Mouse (Mus musculus): ENCODE measurements around the gene Henmt1. TPM values are rescaled to one million over a fixed set of nuclear protein-coding genes. Genes with fewer than 3 reads are reported as not detected.

Gene Henmt1
- polyA plus RNA-seq, 1 experiment: 1.5 TPM

GRCm38 (mm10) chr3:108973980-108974660 is 34.4 kb downstream of the Henmt1 start:
- no peak overlapping the region for H3K4me3 ChIP-seq (ENCODE audit: control insufficient read depth, insufficient read depth, low read length)
- 95% methylated on average over 13 of the region's 13 CpGs for WGBS
- peaks cover 7% of the 10 kb centered on the region; the same call in 1 of the 2 replicates for H3K36me3 ChIP-seq (ENCODE audit: control insufficient read depth, insufficient read depth, low read length)
- H3K27me3 ChIP-seq (ENCODE audit: control insufficient read depth, insufficient read depth, low read length): no peaks in the 10 kb centered on the region
- H3K27ac ChIP-seq (ENCODE audit: control insufficient read depth, insufficient read depth, low read length): no peak overlapping the region
- DNase-seq: no peak
- TF ChIP-seq POLR2A (IDR thresholded peaks at IDR 0.05; ENCODE audit: control insufficient read depth, extremely low read depth, insufficient read depth, low read length, poor library complexity) (no peak), CTCF (IDR thresholded peaks at IDR 0.05; ENCODE audit: borderline replicate concordance, control insufficient read depth, extremely low read depth, insufficient read depth, low read length, poor library complexity) (no peak)
- H3K4me1 ChIP-seq (replicated peaks; ENCODE audit: control insufficient read depth, insufficient read depth, low read length): no peaks in the 10 kb centered on the region

DNA sequence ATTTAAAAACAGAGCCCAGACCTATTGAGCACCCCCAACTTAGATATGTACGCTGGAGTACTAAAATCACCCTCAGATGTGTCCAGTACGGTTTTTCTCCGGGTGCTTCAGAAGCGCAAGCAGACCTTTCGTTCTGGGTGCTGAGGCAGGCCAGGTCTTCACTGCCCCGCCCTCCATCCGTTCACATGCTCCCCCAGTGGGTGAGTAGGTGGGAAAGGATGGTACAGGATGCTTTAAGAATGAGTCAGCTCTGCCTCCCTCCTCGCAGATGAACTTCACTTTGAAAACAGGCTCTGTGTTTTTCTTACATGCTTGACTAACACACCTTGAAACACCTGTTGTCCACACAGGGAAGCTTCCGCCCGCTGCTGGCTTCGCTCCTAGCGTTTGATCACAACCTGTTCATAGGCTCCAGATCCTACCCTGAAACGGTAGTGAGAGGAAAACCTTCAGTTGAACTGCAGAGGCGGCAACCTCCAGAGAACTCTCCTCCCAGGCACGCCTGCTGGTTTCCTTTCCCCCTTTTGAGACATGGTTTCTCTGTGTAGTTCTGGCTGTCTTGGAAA is 35.3 kb downstream of the Henmt1 start:
- no peak for TF ChIP-seq CTCF (IDR thresholded peaks at IDR 0.05; ENCODE audit: borderline replicate concordance, control insufficient read depth, extremely low read depth, insufficient read depth, low read length, poor library complexity)
- no peak overlapping the region for H3K4me3 ChIP-seq (ENCODE audit: control insufficient read depth, insufficient read depth, low read length)
- no peak for DNase-seq
- H3K36me3 ChIP-seq (ENCODE audit: control insufficient read depth, insufficient read depth, low read length): peaks cover 7% of the 10 kb centered on the region; the same call in 1 of the 2 replicates
- H3K4me1 ChIP-seq (replicated peaks; ENCODE audit: control insufficient read depth, insufficient read depth, low read length): no peaks in the 10 kb centered on the region
- WGBS: 95% methylated on average over 15 of the region's 15 CpGs
- H3K27me3 ChIP-seq (ENCODE audit: control insufficient read depth, insufficient read depth, low read length): no peaks in the 10 kb centered on the region
- H3K27ac ChIP-seq (ENCODE audit: control insufficient read depth, insufficient read depth, low read length): no peak overlapping the region

GRCm38 (mm10) chr3:108977340-108978030 is 37.8 kb downstream of the Henmt1 start:
- Histone ChIP-seq H3K36me3 (ENCODE audit: control insufficient read depth, insufficient read depth, low read length) (0 out of 2 replicates have a peak, but pooled peaks cover 7% of the 10 kb centered on the region), H3K4me3 (ENCODE audit: control insufficient read depth, insufficient read depth, low read length) (no peak overlapping the region), H3K27ac (ENCODE audit: control insufficient read depth, insufficient read depth, low read length) (no peak overlapping the region), H3K4me1 (replicated peaks; ENCODE audit: control insufficient read depth, insufficient read depth, low read length) (peaks cover 6% of the 10 kb centered on the region), H3K27me3 (ENCODE audit: control insufficient read depth, insufficient read depth, low read length) (no peaks in the 10 kb centered on the region)
- DNase-seq: peak; percentile 30
- WGBS: 96% methylated on average over 13 of the region's 13 CpGs
- TF ChIP-seq POLR2A (IDR thresholded peaks at IDR 0.05; ENCODE audit: control insufficient read depth, extremely low read depth, insufficient read depth, low read length, poor library complexity) (no peak), CTCF (IDR thresholded peaks at IDR 0.05; ENCODE audit: borderline replicate concordance, control insufficient read depth, extremely low read depth, insufficient read depth, low read length, poor library complexity) (no peak)

DNA sequence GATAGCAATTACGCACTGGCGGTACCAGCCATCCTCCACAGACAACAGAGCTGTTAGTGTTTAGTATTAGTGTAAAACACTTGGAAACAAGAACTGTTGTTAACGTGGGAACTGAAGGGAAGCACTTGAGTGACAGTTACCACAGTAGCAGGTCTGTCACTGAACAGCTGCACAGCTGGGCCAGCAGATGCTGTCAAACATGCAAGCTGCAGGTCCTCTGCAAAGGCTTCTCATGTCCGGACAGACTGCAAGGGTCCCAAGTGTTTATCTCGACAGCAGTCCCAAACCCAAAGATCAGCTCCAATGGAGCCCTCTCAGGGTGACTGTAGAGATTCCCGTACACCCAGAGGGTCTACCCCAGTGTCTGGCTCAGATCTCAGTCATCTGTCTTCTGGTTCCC is 42.3 kb downstream of the Henmt1 start:
- Histone ChIP-seq H3K36me3 (ENCODE audit: control insufficient read depth, insufficient read depth, low read length) (0 out of 2 replicates have a peak, but pooled peaks cover 3% of the 10 kb centered on the region), H3K4me3 (ENCODE audit: control insufficient read depth, insufficient read depth, low read length) (no peak overlapping the region), H3K4me1 (replicated peaks; ENCODE audit: control insufficient read depth, insufficient read depth, low read length) (peaks cover 13% of the 10 kb centered on the region), H3K27ac (ENCODE audit: control insufficient read depth, insufficient read depth, low read length) (peak overlapping the region; percentile 40; the same call in 1 of the 2 replicates), H3K27me3 (ENCODE audit: control insufficient read depth, insufficient read depth, low read length) (no peaks in the 10 kb centered on the region)
- no peak for TF ChIP-seq POLR2A (IDR thresholded peaks at IDR 0.05; ENCODE audit: control insufficient read depth, extremely low read depth, insufficient read depth, low read length, poor library complexity)
- no peak for TF ChIP-seq CTCF (IDR thresholded peaks at IDR 0.05; ENCODE audit: borderline replicate concordance, control insufficient read depth, extremely low read depth, insufficient read depth, low read length, poor library complexity)
- WGBS: 45% methylated on average over 6 of the region's 6 CpGs
- peak; percentile 27 for DNase-seq

- H3K36me3 ChIP-seq (ENCODE audit: control insufficient read depth, insufficient read depth, low read length): no peaks in the 10 kb centered on the region
- H3K4me3 ChIP-seq (ENCODE audit: control insufficient read depth, insufficient read depth, low read length): no peak overlapping the region
- no peaks in the 10 kb centered on the region for H3K27me3 ChIP-seq (ENCODE audit: control insufficient read depth, insufficient read depth, low read length)
- no peak overlapping the region for H3K27ac ChIP-seq (ENCODE audit: control insufficient read depth, insufficient read depth, low read length)
- WGBS: 26% methylated on average over 5 of the region's 5 CpGs
- peaks cover 13% of the 10 kb centered on the region for H3K4me1 ChIP-seq (replicated peaks; ENCODE audit: control insufficient read depth, insufficient read depth, low read length)
- TF ChIP-seq CTCF (IDR thresholded peaks at IDR 0.05; ENCODE audit: borderline replicate concordance, control insufficient read depth, extremely low read depth, insufficient read depth, low read length, poor library complexity) (no peak), POLR2A (IDR thresholded peaks at IDR 0.05; ENCODE audit: control insufficient read depth, extremely low read depth, insufficient read depth, low read length, poor library complexity) (no peak)
- peak; percentile 51 for DNase-seq
These were observed 44.3 kb downstream of the Henmt1 start for GRCm38 (mm10) chr3:108983989-108984388.

DNA sequence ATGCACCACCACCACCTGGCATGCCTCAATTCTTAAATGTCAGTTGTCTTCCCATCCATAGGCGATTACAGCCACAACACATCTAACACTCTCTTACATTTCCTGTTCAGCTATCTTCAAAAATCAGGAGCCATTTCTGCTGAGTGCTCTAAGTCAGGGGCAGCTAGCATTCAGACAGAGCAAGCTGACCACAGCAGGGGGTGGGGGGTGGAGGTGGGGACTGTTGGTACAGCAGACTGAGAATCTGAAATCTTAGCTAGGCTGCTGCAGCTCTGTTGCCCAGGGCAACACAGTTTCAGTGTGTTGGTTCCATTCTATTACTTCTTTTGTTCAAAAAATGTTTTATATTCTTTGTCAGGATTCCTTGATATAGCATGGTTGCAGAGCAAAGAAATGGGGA is 46.9 kb downstream of the Henmt1 start:
- Histone ChIP-seq H3K36me3 (ENCODE audit: control insufficient read depth, insufficient read depth, low read length) (no peaks in the 10 kb centered on the region), H3K27me3 (ENCODE audit: control insufficient read depth, insufficient read depth, low read length) (no peaks in the 10 kb centered on the region), H3K4me3 (ENCODE audit: control insufficient read depth, insufficient read depth, low read length) (no peak overlapping the region), H3K27ac (ENCODE audit: control insufficient read depth, insufficient read depth, low read length) (no peak overlapping the region), H3K4me1 (replicated peaks; ENCODE audit: control insufficient read depth, insufficient read depth, low read length) (peaks cover 13% of the 10 kb centered on the region)
- no peak for TF ChIP-seq POLR2A (IDR thresholded peaks at IDR 0.05; ENCODE audit: control insufficient read depth, extremely low read depth, insufficient read depth, low read length, poor library complexity)
- TF ChIP-seq CTCF (IDR thresholded peaks at IDR 0.05; ENCODE audit: borderline replicate concordance, control insufficient read depth, extremely low read depth, insufficient read depth, low read length, poor library complexity): no peak
- DNase-seq: no peak
- WGBS: 20% methylated on average over 1 of the region's 1 CpGs
